Mouse (Mus musculus) adrenal gland, postnatal 14 days (tissue): Measurements from ENCODE around the gene Nomo1. TPM values are rescaled to one million over a fixed set of nuclear protein-coding genes. Genes with fewer than 3 reads are reported as not detected.

Experiments
- DNase-seq: peaks from one replicate; pipeline ENCODE4 v3.0.0; 2021; ENCODE audit warnings: mixed read lengths
- total RNA-seq: library from RNA; stranded (reverse); gene quantifications from 2 replicates; pipeline ENCODE4 v1.2.3, GENCODE M21; 2021

Gene Nomo1
- total RNA-seq, 1 experiment from 2014 or later, result 53.0 TPM

GRCm38 (mm10) chr7:46045882-46046281 lies 12.4 kb downstream of the Nomo1 start:
- no peak for DNase-seq

GRCm38 (mm10) chr7:46047873-46048562 lies 14.5 kb downstream of the Nomo1 start:
- no peak for DNase-seq

- no peak for DNase-seq
Measured at GRCm38 (mm10) chr7:46049981-46050380, 16.5 kb downstream of the Nomo1 start.

- DNase-seq, result no peak
Measured at GRCm38 (mm10) chr7:46052161-46052821, 18.8 kb downstream of the Nomo1 start.

GRCm38 (mm10) chr7:46053566-46053965 lies 20.1 kb downstream of the Nomo1 start:
- no peak for DNase-seq

- no peak for DNase-seq
Measured at GRCm38 (mm10) chr7:46058882-46059281, 25.4 kb downstream of the Nomo1 start.

- DNase-seq, result peak; percentile 48
Measured at GRCm38 (mm10) chr7:46060688-46061087, 27.2 kb downstream of the Nomo1 start.

- no peak for DNase-seq
Measured at GRCm38 (mm10) chr7:46061614-46062013, 28.1 kb downstream of the Nomo1 start.

GRCm38 (mm10) chr7:46063296-46063695 lies 29.8 kb downstream of the Nomo1 start:
- DNase-seq, result no peak

GRCm38 (mm10) chr7:46068831-46069230 lies 35.3 kb downstream of the Nomo1 start:
- no peak for DNase-seq

GRCm38 (mm10) chr7:46076844-46077243 lies 43.3 kb downstream of the Nomo1 start:
- DNase-seq, result no peak

- DNase-seq, result no peak
Measured at GRCm38 (mm10) chr7:46077675-46078074, 44.2 kb downstream of the Nomo1 start.

- no peak for DNase-seq
Measured at GRCm38 (mm10) chr7:46084024-46084423, 50.5 kb downstream of the Nomo1 start.

- DNase-seq, result peak; percentile 32
Measured at GRCm38 (mm10) chr7:46084839-46085513, 51.5 kb downstream of the Nomo1 start.

- DNase-seq, result no peak
Measured at GRCm38 (mm10) chr7:46086378-46086777, 52.9 kb downstream of the Nomo1 start.

- no peak for DNase-seq
Measured at GRCm38 (mm10) chr7:46088241-46088640, 54.7 kb downstream of the Nomo1 start.

GRCm38 (mm10) chr7:46092803-46093202 lies 59.3 kb downstream of the Nomo1 start:
- DNase-seq, result no peak

- DNase-seq, result peak; percentile 86
Measured at GRCm38 (mm10) chr7:46096136-46096535, 62.6 kb downstream of the Nomo1 start.

GRCm38 (mm10) chr7:46097319-46097783 lies 63.9 kb downstream of the Nomo1 start:
- no peak for DNase-seq

GRCm38 (mm10) chr7:46098221-46098918 lies 64.9 kb downstream of the Nomo1 start:
- DNase-seq, result no peak

GRCm38 (mm10) chr7:46098919-46099286 lies 65.4 kb downstream of the Nomo1 start:
- no peak for DNase-seq

GRCm38 (mm10) chr7:46099682-46100081 lies 66.2 kb downstream of the Nomo1 start:
- no peak for DNase-seq

GRCm38 (mm10) chr7:46100563-46100962 lies 67.1 kb downstream of the Nomo1 start, which contains the start of gene Kcnj11:
Gene Kcnj11 (minus strand): TSS chr7:46100764.
- DNase-seq, result peak; percentile 88
